12 mouse cellular contexts compared by ENCODE assay signal in the genomic region with DNA sequence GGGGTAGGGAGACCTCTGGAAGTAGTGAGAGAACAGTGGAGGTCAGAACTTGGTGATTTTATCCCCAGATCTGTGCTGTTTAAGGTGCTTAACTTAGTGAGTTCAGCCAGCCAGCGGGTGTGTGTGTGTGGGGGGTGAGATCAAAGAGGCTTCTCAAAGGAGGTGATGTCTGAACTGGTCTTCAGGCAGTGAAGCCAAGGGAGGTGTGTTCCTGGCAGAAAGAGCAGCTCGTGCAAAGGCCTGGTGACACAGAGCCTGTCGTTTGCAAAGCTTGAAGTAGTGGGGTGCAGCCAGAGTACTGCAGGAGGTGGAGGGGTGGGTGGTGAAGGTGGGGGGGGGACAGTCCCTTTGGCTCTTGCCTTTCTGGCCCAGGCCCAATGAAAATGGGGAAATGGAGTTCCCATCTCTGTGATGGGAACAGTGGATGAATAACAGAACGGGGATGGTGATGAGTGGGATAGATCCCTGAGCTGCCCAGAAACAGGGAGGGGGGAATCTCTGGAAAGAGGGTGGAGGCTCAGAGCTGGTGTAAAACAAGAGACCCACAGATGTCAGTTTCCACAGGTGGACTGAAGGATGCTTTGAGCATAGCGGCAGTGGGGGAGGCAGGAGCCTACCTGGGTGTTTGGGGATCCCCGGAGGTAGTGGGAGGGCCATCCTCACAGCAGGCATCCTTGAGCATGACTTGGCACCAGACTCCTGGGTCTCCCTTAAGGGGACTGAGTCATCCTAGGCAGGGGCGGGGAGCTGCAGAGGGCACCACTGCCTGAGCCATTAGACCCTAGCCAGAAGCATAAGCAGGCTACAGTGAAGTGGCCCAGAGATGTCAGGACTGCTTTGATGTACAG. TPM values are rescaled to one million over a fixed set of nuclear protein-coding genes. Genes with fewer than 3 reads are reported as not detected.
DNase-seq lines count a peak whose midpoint lies in the region.
"Had no signal": no experiment of that assay in that cellular context is flagged by ENCODE, and none has a peak within 500 bp of the region (broad histone marks: within the 10 kb centered on the region; RNA-seq: fewer than 3 reads in every experiment).

No protein-coding gene starts in this region.

- peak; percentile 64 for DNase-seq in cerebellum, adult 11-12 months
- DNase-seq in cerebellum, postnatal 4 days (ENCODE audit: low spot score in 2 of 2): no peak
- DNase-seq in layer of hippocampus, postnatal 36 days: peak; percentile 29 to 37
- DNase-seq in layer of hippocampus, postnatal 14 days (ENCODE audit: low spot score in 2 of 2): no peak
- peak; percentile 49 for DNase-seq in right cerebral cortex, postnatal 25 days
- no peak for DNase-seq in right cerebral cortex, postnatal 14 days
- DNase-seq in thymus, postnatal 0 days (ENCODE audit: low spot score): no peak
- no peak for DNase-seq in urinary bladder, postnatal 36 days (ENCODE audit: low spot score in 2 of 2)
- DNase-seq: embryo, embryonic 11 days; kidney, adult 11 months; kidney, postnatal 4 days; spleen, adult 18-20 months had no signal

RNA-seq across cellular contexts. Expression of a gene that starts 2.4 kb away (rescaled TPM):
- 100 to 1,000 TPM; 157 to 161 TPM for total RNA-seq in layer of hippocampus, postnatal 36 days (2021)
- total RNA-seq in layer of hippocampus, postnatal 14 days (2021): 10 to 100 TPM; 80.5 to 82.7 TPM
- 18.8 and 19.6 TPM in 2 replicates for polyA plus RNA-seq in thymus, postnatal 0 days (2015; fragmentation: Nextera tagmentation; extraction: Ambion mirVana)

RNA-seq across cellular contexts. Expression of a gene that starts 22.3 kb away (rescaled TPM):
- total RNA-seq in layer of hippocampus, postnatal 36 days (2021): under 1 TPM; 0.46 to 0.62 TPM
- total RNA-seq in layer of hippocampus, postnatal 14 days (2021): under 1 TPM; 0.65 to 0.83 TPM
- 61.5 and 71.4 TPM in 2 replicates for polyA plus RNA-seq in thymus, postnatal 0 days (2015; fragmentation: Nextera tagmentation; extraction: Ambion mirVana)

RNA-seq across cellular contexts. Expression of a gene that starts 26.4 kb away (rescaled TPM):
- 10 to 100 TPM; 10.3 to 10.9 TPM for total RNA-seq in layer of hippocampus, postnatal 36 days (2021)
- total RNA-seq in layer of hippocampus, postnatal 14 days (2021): 1 to 10 TPM; 9.4 to 9.7 TPM
- polyA plus RNA-seq in thymus, postnatal 0 days (2015; fragmentation: Nextera tagmentation; extraction: Ambion mirVana): 9.0 and 13.3 TPM in 2 replicates

Comparison
In these comparisons a context has a peak if more than half of its experiments do, and no peak if none do; other contexts are left out.
1. DNase-seq: peak in cerebellum, adult 11-12 months (single experiment), layer of hippocampus, postnatal 36 days (2 of 2) and right cerebral cortex, postnatal 25 days (single experiment); none in cerebellum, postnatal 4 days (0 of 2), layer of hippocampus, postnatal 14 days (0 of 2), right cerebral cortex, postnatal 14 days (single experiment), thymus, postnatal 0 days (single experiment) and urinary bladder, postnatal 36 days (0 of 2).